Mouse (Mus musculus): Measurements from ENCODE around the gene Tmem161b. TPM values are rescaled to one million over a fixed set of nuclear protein-coding genes. Genes with fewer than 3 reads are reported as not detected.
A peak's percentile ranks its signal among the peaks of the same experiment; 100 is the strongest.

Gene Tmem161b
- total and polyA plus RNA-seq, 3 experiments: 10.9 to 16.7 TPM; not detected in 1

GRCm38 (mm10) chr13:84222682-84222992, 541 bp downstream of the Tmem161b start:
- TF ChIP-seq GABPA (IDR thresholded peaks at IDR 0.05; ENCODE audit: low read depth, low read length): no peak
- TF ChIP-seq MXI1 (IDR thresholded peaks at IDR 0.05; ENCODE audit: low read depth, low read length): 0 out of 2 replicates have a peak, but pooled peaks have one; percentile 62
- peak; percentile 9; the same call in 1 of the 2 replicates for TF ChIP-seq MAX (IDR thresholded peaks at IDR 0.05; ENCODE audit: low read length)
- no peak for TF ChIP-seq BHLHE40 (IDR thresholded peaks at IDR 0.05; ENCODE audit: borderline replicate concordance, low read depth, low read length)
- Histone ChIP-seq H3K4me1 (ENCODE audit: control insufficient read depth in 1 of 2, insufficient read depth in 2 of 2, low read length in 2 of 2) (peaks cover 3 to 6% of the 10 kb centered on the region in 2 experiments; a peak in 3 of 4 replicates), H3K79me2 (ENCODE audit: control insufficient read depth, insufficient read depth, low read length, poor library complexity) (peaks cover 34% of the 10 kb centered on the region), H3K36me3 (ENCODE audit: control insufficient read depth in 1 of 2, insufficient read depth in 2 of 2, low read length in 2 of 2) (peaks cover 0 to 31% of the 10 kb centered on the region in 2 experiments; a peak in 2 of 4 replicates), H3K4me3 (ENCODE audit: control insufficient read depth in 1 of 2, insufficient read depth in 1 of 2, low read depth in 2 of 2, low read length in 2 of 2) (peak overlapping the region; percentile 97 to 98), H3K27ac (ENCODE audit: control insufficient read depth, low read depth, low read length) (no peak overlapping the region), H3K9ac (ENCODE audit: control insufficient read depth, low read depth, low read length, poor library complexity, severe bottlenecking) (peak overlapping the region; percentile 90), H3K9me3 (replicated peaks; ENCODE audit: insufficient read depth, low read length) (no peaks in the 10 kb centered on the region), H3K27me3 (ENCODE audit: control insufficient read depth in 1 of 2, insufficient read depth in 2 of 2, low read length in 2 of 2) (no peaks in the 10 kb centered on the region)
- no peak for DNase-seq (ENCODE audit: low read depth, low spot score)

GRCm38 (mm10) chr13:84223018-84223417, 922 bp downstream of the Tmem161b start:
- Histone ChIP-seq H3K9ac (ENCODE audit: control insufficient read depth, low read depth, low read length, poor library complexity, severe bottlenecking) (peak overlapping the region; percentile 90), H3K36me3 (ENCODE audit: control insufficient read depth in 1 of 2, insufficient read depth in 2 of 2, low read length in 2 of 2) (peaks cover 0 to 34% of the 10 kb centered on the region in 2 experiments; a peak in 2 of 4 replicates), H3K9me3 (replicated peaks; ENCODE audit: insufficient read depth, low read length) (no peaks in the 10 kb centered on the region), H3K27ac (ENCODE audit: control insufficient read depth, low read depth, low read length) (no peak overlapping the region), H3K79me2 (ENCODE audit: control insufficient read depth, insufficient read depth, low read length, poor library complexity) (peaks cover 36% of the 10 kb centered on the region), H3K27me3 (ENCODE audit: control insufficient read depth in 1 of 2, insufficient read depth in 2 of 2, low read length in 2 of 2) (no peaks in the 10 kb centered on the region), H3K4me1 (ENCODE audit: control insufficient read depth in 1 of 2, insufficient read depth in 2 of 2, low read length in 2 of 2) (peaks cover 3 to 6% of the 10 kb centered on the region in 2 experiments; a peak in 3 of 4 replicates), H3K4me3 (ENCODE audit: control insufficient read depth in 1 of 2, insufficient read depth in 1 of 2, low read depth in 2 of 2, low read length in 2 of 2) (peak overlapping the region; percentile 97 to 98)
- TF ChIP-seq RAD21 (IDR thresholded peaks at IDR 0.05; ENCODE audit: low read depth, low read length) (no peak), TAL1 (IDR thresholded peaks at IDR 0.05; ENCODE audit: low read length) (no peak), USF2 (IDR thresholded peaks at IDR 0.05; ENCODE audit: borderline replicate concordance in 1 of 2, insufficient read depth in 1 of 2, low read depth in 1 of 2, low read length in 2 of 2) (no peak), RCOR1 (IDR thresholded peaks at IDR 0.05; ENCODE audit: low read depth, low read length) (no peak), ZC3H11A (IDR thresholded peaks at IDR 0.05; ENCODE audit: low read depth, low read length) (no peak), POLR2AphosphoS2 (IDR thresholded peaks at IDR 0.05; ENCODE audit: low read length) (no peak)
- peak; percentile 38 for DNase-seq (ENCODE audit: low read depth, low spot score)

GRCm38 (mm10) chr13:84234019-84234418, 11.9 kb downstream of the Tmem161b start:
- Histone ChIP-seq H3K4me3 (ENCODE audit: control insufficient read depth in 1 of 2, insufficient read depth in 1 of 2, low read depth in 2 of 2, low read length in 2 of 2) (no peak overlapping the region), H3K4me1 (ENCODE audit: control insufficient read depth in 1 of 2, insufficient read depth in 2 of 2, low read length in 2 of 2) (peaks cover 0 to 2% of the 10 kb centered on the region in 2 experiments; a peak in 1 of 4 replicates), H3K9ac (ENCODE audit: control insufficient read depth, low read depth, low read length, poor library complexity, severe bottlenecking) (no peak overlapping the region), H3K79me2 (ENCODE audit: control insufficient read depth, insufficient read depth, low read length, poor library complexity) (peaks cover 29% of the 10 kb centered on the region), H3K27me3 (ENCODE audit: control insufficient read depth in 1 of 2, insufficient read depth in 2 of 2, low read length in 2 of 2) (no peaks in the 10 kb centered on the region), H3K9me3 (replicated peaks; ENCODE audit: insufficient read depth, low read length) (no peaks in the 10 kb centered on the region), H3K36me3 (ENCODE audit: control insufficient read depth in 1 of 2, insufficient read depth in 2 of 2, low read length in 2 of 2) (peaks cover 0 to 2% of the 10 kb centered on the region in 2 experiments; a peak in 3 of 4 replicates), H3K27ac (ENCODE audit: control insufficient read depth, low read depth, low read length) (no peak overlapping the region)
- DNase-seq (ENCODE audit: low read depth, low spot score): no peak
- no peak for TF ChIP-seq ZC3H11A (IDR thresholded peaks at IDR 0.05; ENCODE audit: low read depth, low read length)
- TF ChIP-seq ELF1 (IDR thresholded peaks at IDR 0.05; ENCODE audit: low read depth, low read length): no peak
- TF ChIP-seq NELFE (IDR thresholded peaks at IDR 0.05; ENCODE audit: low read depth, low read length): no peak
- no peak for TF ChIP-seq SIN3A (IDR thresholded peaks at IDR 0.05; ENCODE audit: low read length)
- no peak for TF ChIP-seq ZKSCAN1 (IDR thresholded peaks at IDR 0.05; ENCODE audit: low read depth, low read length)
- no peak for TF ChIP-seq ZNF384 (IDR thresholded peaks at IDR 0.05; ENCODE audit: low read depth, low read length)
- no peak for TF ChIP-seq GABPA (IDR thresholded peaks at IDR 0.05; ENCODE audit: low read depth, low read length)
- no peak for TF ChIP-seq EP300 (IDR thresholded peaks at IDR 0.05; ENCODE audit: low read depth in 1 of 2, low read length in 2 of 2)
- no peak for TF ChIP-seq MYC (IDR thresholded peaks at IDR 0.05; ENCODE audit: low read depth, low read length)
- TF ChIP-seq ZMIZ1 (IDR thresholded peaks at IDR 0.05; ENCODE audit: low read depth, low read length): no peak
- no peak for TF ChIP-seq GATA1 (IDR thresholded peaks at IDR 0.05; ENCODE audit: low read depth, low read length)
- TF ChIP-seq TBP (IDR thresholded peaks at IDR 0.05; ENCODE audit: low read depth, low read length): no peak
- no peak for TF ChIP-seq ETS1 (IDR thresholded peaks at IDR 0.05; ENCODE audit: low read depth, low read length)
- TF ChIP-seq MXI1 (IDR thresholded peaks at IDR 0.05; ENCODE audit: low read depth, low read length): no peak
